ENCODE assay signal across 8 mouse cellular contexts in genomic region chr4:133675594-133676016, GRCm38 (mm10). TPM values are rescaled to one million over a fixed set of nuclear protein-coding genes. Genes with fewer than 3 reads are reported as not detected.
DNase-seq lines count a peak whose midpoint lies in the region; ATAC-seq and TF ChIP-seq lines count a peak whose summit lies in the region.

No protein-coding gene starts in this region.

- H3K9ac ChIP-seq in MEL (ENCODE audit: control insufficient read depth, low read depth, low read length, poor library complexity, severe bottlenecking): peak overlapping the region; percentile 57
- H3K9ac ChIP-seq in forebrain, embryonic 14.5 days (ENCODE audit: low read length): 0 out of 2 replicates have a peak overlapping the region, but pooled peaks have one; percentile 13
- no peak overlapping the region for H3K9ac ChIP-seq in limb, embryonic 14.5 days (ENCODE audit: low read depth, low read length, severe bottlenecking)
- H3K9ac ChIP-seq in midbrain, embryonic 15.5 days: no peak overlapping the region

- 2% methylated on average over 5 of the region's 5 CpGs for WGBS in forebrain, embryonic 14.5 days
- WGBS in hindbrain, embryonic 10.5 days: 3% methylated on average over 5 of the region's 5 CpGs
- WGBS in limb, embryonic 14.5 days: 4% methylated on average over 5 of the region's 5 CpGs
- 3% methylated on average over 5 of the region's 5 CpGs for WGBS in midbrain, embryonic 15.5 days

- H3K79me2 ChIP-seq in MEL (ENCODE audit: control insufficient read depth, insufficient read depth, low read length, poor library complexity): peaks cover 7% of the 10 kb centered on the region; the same call in 1 of the 2 replicates

- H3K36me3 ChIP-seq in MEL (ENCODE audit: control insufficient read depth in 1 of 2, insufficient read depth in 2 of 2, low read length in 2 of 2): peaks cover 0 to 37% of the 10 kb centered on the region in 2 experiments; a peak in 2 of 4 replicates
- peaks cover 25% of the 10 kb centered on the region for H3K36me3 ChIP-seq in forebrain, embryonic 14.5 days (ENCODE audit: control insufficient read depth, insufficient read depth, low read length)
- peaks cover 33% of the 10 kb centered on the region for H3K36me3 ChIP-seq in hindbrain, embryonic 10.5 days
- peaks cover 17% of the 10 kb centered on the region for H3K36me3 ChIP-seq in limb, embryonic 14.5 days (ENCODE audit: control insufficient read depth, insufficient read depth, low read length)
- H3K36me3 ChIP-seq in midbrain, embryonic 15.5 days (replicated peaks): peaks cover 5% of the 10 kb centered on the region; the same call in 1 of the 2 replicates

- no peak for TF ChIP-seq CTCF in MEL (IDR thresholded peaks at IDR 0.05 in 2 of 3, conservative IDR thresholded peaks at IDR 0.05 in 1 of 3; ENCODE audit: control insufficient read depth in 1 of 3, insufficient read depth in 1 of 3, low read depth in 2 of 3, low read length in 3 of 3, poor library complexity in 1 of 3, severe bottlenecking in 1 of 3)

- peak overlapping the region; percentile 13 to 48; a peak in 3 of 4 replicates for H3K4me3 ChIP-seq in MEL (ENCODE audit: control insufficient read depth in 1 of 2, insufficient read depth in 1 of 2, low read depth in 2 of 2, low read length in 2 of 2)
- no peak overlapping the region for H3K4me3 ChIP-seq in forebrain, embryonic 14.5 days (ENCODE audit: low read depth, low read length)
- H3K4me3 ChIP-seq in hindbrain, embryonic 10.5 days: peak overlapping the region; percentile 18; the same call in 1 of the 2 replicates
- H3K4me3 ChIP-seq in limb, embryonic 14.5 days (replicated peaks; ENCODE audit: low read length): no peak overlapping the region
- H3K4me3 ChIP-seq in midbrain, embryonic 15.5 days: no peak overlapping the region

- TF ChIP-seq EP300 in MEL (IDR thresholded peaks at IDR 0.05; ENCODE audit: low read depth in 1 of 2, low read length in 2 of 2): no peak

- H3K9me3 ChIP-seq in MEL (replicated peaks; ENCODE audit: insufficient read depth, low read length): no peaks in the 10 kb centered on the region
- no peaks in the 10 kb centered on the region for H3K9me3 ChIP-seq in forebrain, embryonic 14.5 days (replicated peaks; ENCODE audit: control insufficient read depth, low read length)
- H3K9me3 ChIP-seq in hindbrain, embryonic 10.5 days: no peaks in the 10 kb centered on the region
- H3K9me3 ChIP-seq in limb, embryonic 14.5 days (ENCODE audit: control insufficient read depth, low read length): no peaks in the 10 kb centered on the region
- H3K9me3 ChIP-seq in midbrain, embryonic 15.5 days: no peaks in the 10 kb centered on the region

- peak; percentile 48 for ATAC-seq in forebrain, embryonic 14.5 days
- ATAC-seq in limb, embryonic 14.5 days (ENCODE audit: low FRiP score, low read depth): no peak
- ATAC-seq in midbrain, embryonic 15.5 days (replicated peaks): no peak

- peak overlapping the region; percentile 100 for H3K27ac ChIP-seq in MEL (ENCODE audit: control insufficient read depth, low read depth, low read length)
- peak overlapping the region; percentile 65 for H3K27ac ChIP-seq in forebrain, embryonic 14.5 days (ENCODE audit: low read depth, low read length)
- peak overlapping the region; percentile 62 for H3K27ac ChIP-seq in hindbrain, embryonic 10.5 days
- H3K27ac ChIP-seq in limb, embryonic 14.5 days (replicated peaks; ENCODE audit: low read depth, low read length): peak overlapping the region; percentile 49; the same call in 1 of the 2 replicates
- H3K27ac ChIP-seq in midbrain, embryonic 15.5 days: peak overlapping the region; percentile 48

- DNase-seq in MEL (ENCODE audit: low read depth, low spot score): peak; percentile 96
- peak; percentile 82 to 88 for DNase-seq in adrenal gland, postnatal 36 days
- peak; percentile 86 for DNase-seq in forebrain, embryonic 14.5 days (ENCODE audit: low spot score)
- DNase-seq in hindbrain, embryonic 10.5 days (ENCODE audit: low spot score): peak; percentile 78
- DNase-seq in limb, embryonic 14.5 days (ENCODE audit: low spot score): peak; percentile 50
- DNase-seq in yolk sac, embryonic 10.5 days (ENCODE audit: low spot score): peak; percentile 76
- no peak for DNase-seq in thymus, postnatal 25 days

- H3K4me1 ChIP-seq in MEL (ENCODE audit: control insufficient read depth in 1 of 2, insufficient read depth in 2 of 2, low read length in 2 of 2): peaks cover 12 to 38% of the 10 kb centered on the region in 2 experiments
- H3K4me1 ChIP-seq in forebrain, embryonic 14.5 days (ENCODE audit: control insufficient read depth, insufficient read depth, low read length): peaks cover 35% of the 10 kb centered on the region
- H3K4me1 ChIP-seq in hindbrain, embryonic 10.5 days (replicated peaks): peaks cover 71% of the 10 kb centered on the region
- H3K4me1 ChIP-seq in limb, embryonic 14.5 days (ENCODE audit: control insufficient read depth, insufficient read depth, low read length): peaks cover 23% of the 10 kb centered on the region
- peaks cover 24% of the 10 kb centered on the region for H3K4me1 ChIP-seq in midbrain, embryonic 15.5 days

- peak in 1 of 2 experiments; percentile 73; a peak in 2 of 4 replicates for TF ChIP-seq POLR2A in MEL (IDR thresholded peaks at IDR 0.05; ENCODE audit: control insufficient read depth in 1 of 2, insufficient read depth in 1 of 2, low read depth in 1 of 2, low read length in 2 of 2, poor library complexity in 1 of 2)
- no peak for TF ChIP-seq POLR2A in limb, embryonic 14.5 days (IDR thresholded peaks at IDR 0.05; ENCODE audit: borderline replicate concordance, extremely low read depth, insufficient read depth, insufficient read length)

- peak overlapping the region; percentile 24; the same call in 1 of the 2 replicates for H3K4me2 ChIP-seq in forebrain, embryonic 14.5 days (ENCODE audit: low read length)
- no peak overlapping the region; the same call in 1 of the 2 replicates for H3K4me2 ChIP-seq in limb, embryonic 14.5 days (replicated peaks; ENCODE audit: low read depth, low read length, severe bottlenecking)
- no peak overlapping the region for H3K4me2 ChIP-seq in midbrain, embryonic 15.5 days

- no peak for TF ChIP-seq RAD21 in MEL (IDR thresholded peaks at IDR 0.05; ENCODE audit: low read depth, low read length)

- H3K27me3 ChIP-seq in MEL (ENCODE audit: control insufficient read depth in 1 of 2, insufficient read depth in 2 of 2, low read length in 2 of 2): no peaks in the 10 kb centered on the region
- H3K27me3 ChIP-seq in forebrain, embryonic 14.5 days (replicated peaks; ENCODE audit: control insufficient read depth, insufficient read depth, low read length): no peaks in the 10 kb centered on the region
- no peaks in the 10 kb centered on the region for H3K27me3 ChIP-seq in hindbrain, embryonic 10.5 days (ENCODE audit: insufficient read depth, poor library complexity, severe bottlenecking)
- no peaks in the 10 kb centered on the region for H3K27me3 ChIP-seq in limb, embryonic 14.5 days (ENCODE audit: control insufficient read depth, insufficient read depth, low read length)
- H3K27me3 ChIP-seq in midbrain, embryonic 15.5 days (replicated peaks): no peaks in the 10 kb centered on the region

TF ChIP-seq in MEL, 35 proteins besides CTCF, POLR2A, EP300 and RAD21:
- TF ChIP-seq MEF2A (IDR thresholded peaks at IDR 0.05; ENCODE audit: extremely low read depth, insufficient replicate concordance, low read depth, low read length, poor library complexity, severe bottlenecking): no peak
- no peak for TF ChIP-seq GABPA (IDR thresholded peaks at IDR 0.05; ENCODE audit: low read depth, low read length)
- 0 out of 2 replicates have a peak, but pooled peaks have one; percentile 24 for TF ChIP-seq NELFE (IDR thresholded peaks at IDR 0.05; ENCODE audit: low read depth, low read length)
- TF ChIP-seq SIN3A (IDR thresholded peaks at IDR 0.05; ENCODE audit: low read length): no peak
- TF ChIP-seq POLR2AphosphoS2 (IDR thresholded peaks at IDR 0.05; ENCODE audit: low read length): no peak
- no peak for TF ChIP-seq GATA1 (IDR thresholded peaks at IDR 0.05; ENCODE audit: low read depth, low read length)
- peak; percentile 66; the same call in 1 of the 2 replicates for TF ChIP-seq ETS1 (IDR thresholded peaks at IDR 0.05; ENCODE audit: low read depth, low read length)
- peak; percentile 58 for TF ChIP-seq TBP (IDR thresholded peaks at IDR 0.05; ENCODE audit: low read depth, low read length)
- TF ChIP-seq JUND (IDR thresholded peaks at IDR 0.05; ENCODE audit: low read depth, low read length): no peak
- TF ChIP-seq E2F4 (IDR thresholded peaks at IDR 0.05; ENCODE audit: borderline replicate concordance, low read depth, low read length): no peak
- no peak for TF ChIP-seq RCOR1 (IDR thresholded peaks at IDR 0.05; ENCODE audit: low read depth, low read length)

RNA-seq across cellular contexts. Expression of gene Pigv, which starts 3.2 kb away (rescaled TPM):
- total RNA-seq in MEL (2012; rRNA removed): 7.9 and 8.5 TPM in 2 replicates
- polyA plus RNA-seq in MEL (2012; ENCODE audit: insufficient read depth in 1 of 2, insufficient read length in 2 of 2, low read depth in 1 of 2, low replicate concordance in 2 of 2, missing spikeins in 1 of 2): 10 to 100 TPM in 1 of 2 experiments, not detected in 1; 12.0 TPM
- total RNA-seq in adrenal gland, postnatal 36 days (2021): 10 to 100 TPM; 17.7 to 20.8 TPM
- 7.0 and 8.1 TPM in 2 replicates for polyA plus RNA-seq in forebrain, embryonic 14.5 days (2014; fragmentation: Nextera tagmentation; extraction: Ambion mirVana)
- polyA plus RNA-seq in hindbrain, embryonic 10.5 days (2016; fragmentation: Nextera tagmentation; extraction: Ambion mirVana): 14.5 and 16.8 TPM in 2 replicates
- polyA plus RNA-seq in limb, embryonic 14.5 days (2012; rRNA removed): 12.2 and 13.7 TPM in 2 replicates
- 10.9 and 12.5 TPM in 2 replicates for polyA plus RNA-seq in limb, embryonic 14.5 days (2014; fragmentation: Nextera tagmentation; extraction: Ambion mirVana)
- 16.0 and 16.2 TPM in 2 replicates for polyA plus RNA-seq in midbrain, embryonic 15.5 days (2015; fragmentation: Nextera tagmentation; extraction: Ambion mirVana)

RNA-seq across cellular contexts. Expression of gene Zdhhc18, which starts 25.7 kb away (rescaled TPM):
- total RNA-seq in MEL (2012; rRNA removed): 6.7 and 6.9 TPM in 2 replicates
- 10 to 100 TPM in 1 of 2 experiments, not detected in 1; 15.6 TPM for polyA plus RNA-seq in MEL (2012; ENCODE audit: insufficient read depth in 1 of 2, insufficient read length in 2 of 2, low read depth in 1 of 2, low replicate concordance in 2 of 2, missing spikeins in 1 of 2)
- 10 to 100 TPM; 15.2 to 24.9 TPM for total RNA-seq in adrenal gland, postnatal 36 days (2021)
- 2.0 and 2.5 TPM in 2 replicates for polyA plus RNA-seq in forebrain, embryonic 14.5 days (2014; fragmentation: Nextera tagmentation; extraction: Ambion mirVana)
- 1.9 and 3.1 TPM in 2 replicates for polyA plus RNA-seq in hindbrain, embryonic 10.5 days (2016; fragmentation: Nextera tagmentation; extraction: Ambion mirVana)
- 38.0 and 46.5 TPM in 2 replicates for polyA plus RNA-seq in limb, embryonic 14.5 days (2012; rRNA removed)
- 4.0 and 7.0 TPM in 2 replicates for polyA plus RNA-seq in limb, embryonic 14.5 days (2014; fragmentation: Nextera tagmentation; extraction: Ambion mirVana)
- 6.4 and 9.3 TPM in 2 replicates for polyA plus RNA-seq in midbrain, embryonic 15.5 days (2015; fragmentation: Nextera tagmentation; extraction: Ambion mirVana)

Comparison
In these comparisons a context has a peak if more than half of its experiments do, and no peak if none do; other contexts are left out.
1. H3K27ac ChIP-seq: peak in every context shown above with its lines; median percentile 100 in MEL; 65 in forebrain, embryonic 14.5 days; 62 in hindbrain, embryonic 10.5 days; 49 in limb, embryonic 14.5 days; 48 in midbrain, embryonic 15.5 days.
2. H3K4me3 ChIP-seq: peak in MEL (2 of 2) and hindbrain, embryonic 10.5 days (single experiment); none in forebrain, embryonic 14.5 days (single experiment), limb, embryonic 14.5 days (single experiment) and midbrain, embryonic 15.5 days (single experiment).
3. H3K9ac ChIP-seq: peak in MEL (single experiment) and forebrain, embryonic 14.5 days (single experiment); none in limb, embryonic 14.5 days (single experiment) and midbrain, embryonic 15.5 days (single experiment).